Mouse (Mus musculus): ENCODE data around the gene Khnyn. TPM values are rescaled to one million over a fixed set of nuclear protein-coding genes. Genes with fewer than 3 reads are reported as not detected.

The Khnyn gene
- polyA plus RNA-seq, 1 experiment from 2014 or later = 10.9 TPM

DNA sequence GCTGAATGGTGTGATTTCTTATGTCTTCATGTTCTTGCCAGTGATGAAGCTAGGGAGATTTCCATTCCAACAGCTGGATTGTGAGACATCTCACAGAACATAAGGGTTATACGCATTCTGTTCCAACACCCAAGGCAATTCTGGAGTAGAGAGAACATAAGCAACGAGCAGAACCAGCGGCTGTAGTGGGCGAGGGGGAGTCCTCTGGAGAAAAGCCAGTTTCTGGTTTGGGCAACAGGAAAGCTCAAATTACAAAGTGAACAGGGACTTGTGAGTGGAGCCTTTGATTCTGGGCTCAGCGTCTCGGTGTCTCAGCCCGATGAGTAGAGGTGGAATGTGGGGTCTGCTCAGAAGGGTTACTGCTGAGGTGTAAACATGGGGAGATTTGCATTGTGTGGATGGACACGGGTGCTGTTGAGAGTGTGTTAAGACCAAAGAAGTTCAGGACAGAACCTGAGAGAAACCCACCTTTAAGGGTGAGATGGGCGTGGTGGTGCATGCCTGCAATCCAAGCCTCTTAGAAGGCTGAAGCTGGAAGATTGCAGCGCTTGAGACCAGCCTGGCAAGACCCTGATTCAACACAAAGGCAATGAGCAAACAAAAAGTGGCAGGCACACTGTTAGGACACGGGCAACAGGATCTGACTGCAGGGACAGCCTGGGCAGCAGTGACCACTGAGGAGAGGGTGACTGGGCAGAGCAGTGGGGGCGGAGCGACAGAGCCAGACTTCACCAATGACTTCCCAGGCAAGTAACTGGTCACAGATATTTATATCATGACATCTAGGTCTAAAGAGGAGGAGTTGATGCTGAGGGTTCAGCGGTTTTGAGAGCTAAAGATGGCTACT lies 7.1 kb upstream of the Khnyn start:
- H3K4me3 ChIP-seq = no peak overlapping the region
- H3K9me3 ChIP-seq = no peaks in the 10 kb centered on the region
- no peaks in the 10 kb centered on the region for H3K27me3 ChIP-seq
- no peak overlapping the region for H3K9ac ChIP-seq
- H3K36me3 ChIP-seq = no peaks in the 10 kb centered on the region
- H3K4me2 ChIP-seq = no peak overlapping the region
- H3K27ac ChIP-seq (replicated peaks) = no peak overlapping the region
- WGBS = 36% methylated on average over 14 of the region's 14 CpGs
- no peak for ATAC-seq (ENCODE audit: low FRiP score, low read depth)
- H3K4me1 ChIP-seq (replicated peaks) = peaks cover 11% of the 10 kb centered on the region

DNA sequence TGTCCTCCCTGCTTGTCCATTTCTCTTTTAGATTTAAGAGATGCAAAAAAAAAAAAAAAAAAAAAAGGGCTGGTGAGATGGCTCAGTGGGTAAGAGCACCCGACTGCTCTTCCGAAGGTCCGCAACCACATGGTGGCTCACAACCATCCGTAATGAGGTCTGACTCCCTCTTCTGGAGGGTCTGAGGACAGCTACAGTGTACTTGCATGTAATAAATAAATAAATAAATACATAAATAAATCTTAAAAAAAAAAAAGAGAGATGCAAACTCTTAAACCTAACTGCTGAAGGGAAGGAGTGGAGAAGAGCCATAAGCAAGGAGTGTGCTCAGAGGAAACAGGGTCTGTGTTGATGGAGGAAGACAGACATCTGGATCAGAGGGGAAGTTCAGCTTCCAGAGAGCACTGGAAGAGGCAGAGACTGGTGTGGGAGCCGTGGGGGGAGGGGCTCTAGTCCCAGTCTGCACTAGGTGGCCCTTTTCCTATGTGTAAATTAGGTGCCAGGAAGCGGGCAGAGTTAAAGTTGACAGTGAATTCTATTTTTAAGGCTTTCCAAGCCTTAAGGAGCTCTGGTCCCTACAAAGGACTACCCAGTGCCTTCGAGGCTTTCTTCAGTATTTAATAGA lies 6.3 kb upstream of the Khnyn start:
- Histone ChIP-seq H3K4me2 (no peak overlapping the region), H3K27me3 (no peaks in the 10 kb centered on the region), H3K36me3 (no peaks in the 10 kb centered on the region), H3K4me3 (no peak overlapping the region), H3K4me1 (replicated peaks) (peaks cover 7% of the 10 kb centered on the region), H3K9me3 (no peaks in the 10 kb centered on the region), H3K9ac (no peak overlapping the region), H3K27ac (replicated peaks) (no peak overlapping the region)
- 35% methylated on average over 7 of the region's 7 CpGs for WGBS
- ATAC-seq (ENCODE audit: low FRiP score, low read depth) = no peak

DNA sequence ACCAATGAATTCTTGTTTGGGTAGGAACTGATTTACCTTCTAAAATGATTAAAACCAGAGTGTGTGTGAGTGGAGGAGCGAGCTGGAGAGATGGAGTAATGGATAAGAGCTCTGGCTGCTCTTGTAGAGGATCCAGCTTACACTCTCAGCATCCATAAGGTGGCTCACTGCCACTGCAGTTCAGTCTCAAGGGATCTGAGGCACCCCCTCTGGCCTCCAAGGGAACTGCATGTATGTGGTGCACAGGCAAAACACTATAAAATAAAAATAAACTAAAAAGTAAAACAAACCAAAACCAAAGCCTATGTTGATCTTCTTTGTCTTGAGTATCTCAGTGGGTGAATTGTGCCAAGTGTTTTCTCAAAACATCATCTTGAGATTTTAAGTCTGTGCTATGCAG lies 5.1 kb upstream of the Khnyn start:
- Histone ChIP-seq H3K9me3 (no peaks in the 10 kb centered on the region), H3K4me2 (no peak overlapping the region), H3K4me1 (replicated peaks) (peaks cover 8% of the 10 kb centered on the region), H3K27ac (replicated peaks) (no peak overlapping the region), H3K36me3 (no peaks in the 10 kb centered on the region), H3K9ac (no peak overlapping the region), H3K27me3 (no peaks in the 10 kb centered on the region), H3K4me3 (no peak overlapping the region)
- no peak for ATAC-seq (ENCODE audit: low FRiP score, low read depth)
- 32% methylated on average over 1 of the region's 1 CpGs for WGBS

DNA sequence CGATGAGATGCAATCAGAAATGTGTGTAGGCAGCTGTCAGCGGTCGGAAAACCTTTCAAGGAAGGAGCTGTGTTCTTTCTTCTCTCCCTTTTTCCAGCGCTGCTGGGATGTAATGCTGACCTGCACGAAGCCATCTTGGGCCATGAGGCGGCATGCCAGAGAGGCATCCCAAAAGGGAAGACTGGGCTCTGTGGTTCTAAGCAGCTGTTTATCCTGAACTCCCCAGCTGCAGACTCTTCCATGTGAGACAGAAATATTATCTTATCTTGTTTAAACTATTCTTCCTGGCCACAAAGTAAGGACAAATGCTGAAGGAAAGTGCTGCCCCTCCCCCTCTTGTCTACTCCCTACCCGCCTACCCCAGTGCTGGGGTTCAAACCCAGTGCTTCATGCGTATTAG lies 3.8 kb upstream of the Khnyn start:
- H3K27me3 ChIP-seq = no peaks in the 10 kb centered on the region
- no peak overlapping the region for H3K4me3 ChIP-seq
- H3K4me1 ChIP-seq (replicated peaks) = peaks cover 15% of the 10 kb centered on the region
- no peak overlapping the region for H3K9ac ChIP-seq
- no peaks in the 10 kb centered on the region for H3K36me3 ChIP-seq
- 81% methylated on average over 8 of the region's 8 CpGs for WGBS
- H3K27ac ChIP-seq (replicated peaks) = no peak overlapping the region
- no peak for ATAC-seq (ENCODE audit: low FRiP score, low read depth)
- H3K9me3 ChIP-seq = no peaks in the 10 kb centered on the region
- no peak overlapping the region for H3K4me2 ChIP-seq

DNA sequence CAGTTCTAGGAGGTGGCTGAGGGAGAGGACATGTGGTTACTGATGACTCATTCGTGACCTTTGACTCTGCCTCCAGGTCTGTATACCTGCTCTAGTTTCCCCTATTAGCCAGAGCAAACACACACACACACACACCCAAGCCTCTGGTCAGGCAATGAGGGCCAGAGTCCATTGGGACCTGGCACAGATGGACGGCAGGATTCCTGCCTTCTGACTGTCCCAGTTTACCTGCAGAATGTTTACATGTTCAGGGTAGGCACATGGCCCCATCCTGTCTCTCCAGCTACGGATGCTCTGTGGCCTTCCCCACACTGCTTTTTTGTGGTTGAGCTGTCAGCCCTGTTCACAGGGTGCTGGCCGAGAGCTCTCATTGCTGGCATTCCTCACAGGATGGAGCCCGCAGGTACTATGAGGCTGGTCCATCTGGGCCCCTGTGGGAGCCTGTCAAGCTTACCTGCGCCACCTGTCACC lies 2.5 kb upstream of the Khnyn start:
- no peak for ATAC-seq (ENCODE audit: low FRiP score, low read depth)
- H3K36me3 ChIP-seq = peaks cover under 1% of the 10 kb centered on the region
- no peak overlapping the region for H3K9ac ChIP-seq
- H3K4me1 ChIP-seq (replicated peaks) = peaks cover 23% of the 10 kb centered on the region
- no peaks in the 10 kb centered on the region for H3K9me3 ChIP-seq
- WGBS = 69% methylated on average over 6 of the region's 6 CpGs
- no peak overlapping the region for H3K4me2 ChIP-seq
- H3K4me3 ChIP-seq = no peak overlapping the region
- no peak overlapping the region for H3K27ac ChIP-seq (replicated peaks)
- no peaks in the 10 kb centered on the region for H3K27me3 ChIP-seq

DNA sequence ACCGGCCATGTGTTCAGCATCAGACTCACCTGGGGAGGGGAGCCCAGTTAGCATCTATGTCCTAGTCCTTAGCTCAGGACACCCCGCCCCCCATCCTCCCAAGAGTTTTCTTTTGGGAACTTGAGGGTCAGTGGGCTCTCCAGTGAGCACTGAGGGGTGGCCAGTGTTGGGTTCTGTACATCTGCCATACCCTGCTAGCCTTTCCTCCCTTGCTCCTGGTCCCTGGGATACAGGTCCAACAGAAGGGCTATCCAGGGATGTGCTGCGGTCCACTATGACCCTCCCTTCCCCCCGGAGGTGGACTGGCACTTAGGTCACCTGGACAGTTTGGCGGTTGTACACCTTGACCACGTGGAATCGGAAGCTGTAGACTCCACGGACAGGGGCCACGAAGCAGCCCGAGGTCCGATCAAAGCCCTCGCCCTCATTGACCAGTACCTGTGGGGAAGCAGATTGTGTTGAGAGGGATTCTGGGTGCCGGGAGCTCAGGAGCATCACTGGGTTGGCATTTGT lies 1.5 kb upstream of the Khnyn start:
- Histone ChIP-seq H3K4me1 (replicated peaks) (peaks cover 23% of the 10 kb centered on the region), H3K36me3 (peaks cover 10% of the 10 kb centered on the region), H3K4me2 (no peak overlapping the region), H3K27ac (replicated peaks) (no peak overlapping the region), H3K9ac (no peak overlapping the region), H3K4me3 (no peak overlapping the region), H3K9me3 (no peaks in the 10 kb centered on the region), H3K27me3 (no peaks in the 10 kb centered on the region)
- no peak for ATAC-seq (ENCODE audit: low FRiP score, low read depth)
- 94% methylated on average over 13 of the region's 13 CpGs for WGBS

DNA sequence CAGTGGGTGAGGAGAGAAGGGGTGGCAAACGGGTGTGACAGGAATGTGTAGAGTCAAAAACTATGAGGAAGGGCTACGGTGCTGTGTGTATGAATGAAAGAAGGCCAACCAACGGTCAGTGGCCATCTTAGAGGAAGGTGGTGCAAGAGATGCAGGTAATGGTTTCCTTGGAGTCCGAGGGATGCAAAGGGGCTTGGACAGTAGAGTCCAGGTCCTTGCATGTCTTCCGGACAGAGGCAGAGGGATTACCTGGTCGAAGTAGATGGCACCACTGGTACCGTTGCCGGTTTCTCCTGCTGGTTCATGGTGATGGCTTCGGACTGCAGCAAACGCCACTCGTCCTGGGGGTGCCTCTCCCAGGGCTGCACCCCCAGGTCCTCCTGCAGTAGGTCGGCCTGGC lies 1.1 kb upstream of the Khnyn start:
- ATAC-seq (ENCODE audit: low FRiP score, low read depth) = no peak
- Histone ChIP-seq H3K9me3 (no peaks in the 10 kb centered on the region), H3K36me3 (peaks cover 15% of the 10 kb centered on the region), H3K27ac (replicated peaks) (peak overlapping the region; percentile 85; the same call in 1 of the 2 replicates), H3K4me1 (replicated peaks) (peaks cover 23% of the 10 kb centered on the region), H3K27me3 (no peaks in the 10 kb centered on the region), H3K9ac (no peak overlapping the region), H3K4me3 (no peak overlapping the region), H3K4me2 (peak overlapping the region; percentile 5; the same call in 1 of the 2 replicates)
- 94% methylated on average over 12 of the region's 12 CpGs for WGBS

DNA sequence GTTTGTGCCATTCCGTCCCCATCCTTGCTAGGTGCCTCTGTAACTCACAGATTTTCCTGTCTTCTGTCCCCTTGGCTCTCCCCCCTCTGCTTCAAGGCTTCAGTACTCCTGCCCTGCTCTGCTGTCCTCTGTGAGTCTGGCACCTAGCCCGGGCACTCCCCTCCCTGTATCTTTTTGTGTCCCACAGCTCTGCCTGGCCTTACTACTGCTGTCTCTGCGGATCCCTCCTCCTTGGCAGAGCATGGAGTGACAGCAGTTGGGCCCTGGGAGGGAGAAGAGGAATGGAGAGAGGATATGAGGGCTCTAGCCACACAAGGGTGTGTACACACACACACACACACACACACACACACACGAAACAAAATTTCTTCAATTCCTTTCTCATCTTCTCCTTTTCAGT lies 581 bp upstream of the Khnyn start, which contains the start of gene Cbln3:
TSS of gene Cbln3 (minus strand) at position 227 of the 400 bp plus-strand sequence.
- Histone ChIP-seq H3K36me3 (peaks cover 18% of the 10 kb centered on the region), H3K9me3 (no peaks in the 10 kb centered on the region), H3K4me3 (peak within 1 kb of the TSS; percentile 87), H3K4me1 (replicated peaks) (peaks cover 23% of the 10 kb centered on the region), H3K9ac (peak within 1 kb of the TSS; percentile 85), H3K27ac (replicated peaks) (peak within 1 kb of the TSS; percentile 85), H3K4me2 (peak within 1 kb of the TSS; percentile 91), H3K27me3 (no peaks in the 10 kb centered on the region)
- WGBS = 27% methylated on average over 4 of the region's 4 CpGs
- peak; percentile 60 for ATAC-seq (ENCODE audit: low FRiP score, low read depth)

DNA sequence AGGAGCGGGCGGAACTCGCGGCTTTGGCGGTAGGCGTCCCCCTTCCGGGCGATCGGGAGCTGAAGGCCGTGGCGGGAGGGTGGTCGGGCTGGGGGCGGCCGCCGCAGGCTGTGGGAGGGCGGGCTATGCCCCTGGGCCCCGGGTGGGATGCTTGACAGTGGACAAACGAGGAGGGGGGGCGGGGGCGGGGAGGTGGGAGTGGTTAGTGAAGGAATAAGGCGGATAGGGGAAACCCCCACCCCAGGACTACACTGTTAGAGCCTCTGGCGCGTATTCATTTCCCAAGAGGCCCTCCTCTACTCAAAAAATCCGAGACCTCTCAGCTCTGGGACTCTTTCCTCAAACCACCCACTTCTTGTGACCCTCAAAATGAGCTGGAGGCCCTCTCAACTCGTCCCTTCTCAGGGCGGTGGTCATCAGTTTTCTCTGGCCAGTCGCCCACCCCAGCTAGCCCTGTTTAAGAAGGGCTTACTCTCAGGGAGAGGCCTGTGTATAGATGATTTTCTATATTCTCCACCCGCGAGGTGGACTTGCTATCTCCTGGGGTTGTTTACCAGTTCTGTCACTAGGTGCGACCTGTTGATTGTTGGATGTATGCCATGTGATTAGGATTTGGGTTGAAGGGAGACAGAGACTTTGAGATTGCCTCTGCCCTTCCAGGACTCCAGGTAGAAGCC lies 505 bp downstream of the Khnyn start:
- peak; percentile 78 for ATAC-seq (ENCODE audit: low FRiP score, low read depth)
- H3K9ac ChIP-seq = peak overlapping the region; percentile 85
- H3K9me3 ChIP-seq = no peaks in the 10 kb centered on the region
- no peaks in the 10 kb centered on the region for H3K27me3 ChIP-seq
- peak overlapping the region; percentile 91 for H3K4me2 ChIP-seq
- peak overlapping the region; percentile 85 for H3K27ac ChIP-seq (replicated peaks)
- H3K4me1 ChIP-seq (replicated peaks) = peaks cover 23% of the 10 kb centered on the region
- 1% methylated on average over 19 of the region's 30 CpGs for WGBS
- H3K4me3 ChIP-seq = peak overlapping the region; percentile 87
- H3K36me3 ChIP-seq = peaks cover 27% of the 10 kb centered on the region

DNA sequence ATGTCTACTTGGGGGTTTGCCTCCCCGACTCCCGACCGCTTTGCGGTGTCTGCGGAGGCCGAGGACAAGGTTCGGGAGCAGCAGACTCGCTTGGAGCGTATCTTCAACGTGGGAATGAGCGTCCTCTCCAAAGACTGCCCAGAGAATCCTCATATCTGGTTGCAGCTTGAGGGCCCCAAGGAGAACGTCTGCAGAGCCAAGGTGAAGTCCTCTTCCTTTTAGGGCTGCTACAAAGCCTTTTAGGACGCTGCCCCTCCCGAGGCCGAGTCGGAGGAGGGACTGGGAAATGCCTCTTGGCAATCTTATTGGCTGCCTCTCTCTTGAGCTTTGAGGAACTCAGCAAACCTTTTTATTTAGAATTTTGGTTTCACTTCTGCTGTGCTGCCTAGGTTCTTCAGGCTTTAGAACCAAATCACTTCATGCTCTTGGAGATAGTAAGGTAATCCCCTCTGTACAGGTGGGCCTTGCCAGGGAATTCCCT lies 1.1 kb downstream of the Khnyn start:
- peaks cover 33% of the 10 kb centered on the region for H3K36me3 ChIP-seq
- H3K4me1 ChIP-seq (replicated peaks) = peaks cover 23% of the 10 kb centered on the region
- no peaks in the 10 kb centered on the region for H3K27me3 ChIP-seq
- H3K9me3 ChIP-seq = no peaks in the 10 kb centered on the region
- no peak for ATAC-seq (ENCODE audit: low FRiP score, low read depth)
- WGBS = 14% methylated on average over 16 of the region's 16 CpGs
- peak overlapping the region; percentile 85; the same call in 1 of the 2 replicates for H3K27ac ChIP-seq (replicated peaks)
- H3K4me2 ChIP-seq = peak overlapping the region; percentile 91
- peak overlapping the region; percentile 87 for H3K4me3 ChIP-seq
- H3K9ac ChIP-seq = peak overlapping the region; percentile 85

DNA sequence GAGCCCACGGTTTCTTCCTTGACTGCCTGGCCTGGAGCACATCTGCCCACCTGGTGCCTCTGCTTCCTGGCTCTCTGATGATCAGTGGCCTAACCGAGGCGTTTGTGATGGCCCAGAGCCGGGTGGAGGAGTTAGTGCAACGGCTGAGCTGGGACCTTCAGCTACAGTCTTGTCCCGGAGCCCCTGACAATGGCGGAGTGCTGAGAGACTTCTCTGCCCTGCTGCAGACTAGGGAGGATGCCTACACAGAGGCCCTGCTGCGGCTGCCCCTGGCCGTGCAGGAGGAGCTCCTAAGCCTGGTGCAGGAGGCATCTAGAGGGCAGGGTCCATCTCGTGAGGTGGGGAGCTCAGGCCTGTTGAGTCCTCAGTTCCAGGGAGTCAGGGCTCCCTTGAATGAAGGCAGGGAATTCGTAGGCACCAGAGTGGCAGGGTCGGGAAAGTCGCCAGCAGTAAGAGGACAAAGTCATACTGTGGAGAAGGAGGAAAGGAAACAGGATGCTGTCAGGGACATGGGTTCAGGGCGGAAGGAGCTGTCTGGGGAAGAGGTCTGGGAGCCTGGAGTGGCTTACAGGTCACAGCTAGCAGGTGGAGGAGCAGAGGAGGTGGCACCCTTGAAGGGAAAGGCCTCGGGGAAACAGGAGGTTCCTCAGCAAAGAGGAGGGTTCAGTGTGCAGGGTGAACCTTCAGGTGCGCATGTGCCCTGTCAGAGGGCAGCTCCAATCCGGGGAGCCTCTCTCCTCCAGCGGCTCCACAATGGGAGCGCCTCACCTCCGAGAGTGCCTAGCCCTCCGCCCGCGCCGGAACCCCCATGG lies 2.0 kb downstream of the Khnyn start:
- H3K9me3 ChIP-seq = no peaks in the 10 kb centered on the region
- no peaks in the 10 kb centered on the region for H3K27me3 ChIP-seq
- no peak overlapping the region for H3K27ac ChIP-seq (replicated peaks)
- H3K4me1 ChIP-seq (replicated peaks) = peaks cover 23% of the 10 kb centered on the region
- H3K36me3 ChIP-seq = peaks cover 39% of the 10 kb centered on the region
- peak overlapping the region; percentile 91; the same call in 1 of the 2 replicates for H3K4me2 ChIP-seq
- no peak overlapping the region for H3K4me3 ChIP-seq
- ATAC-seq (ENCODE audit: low FRiP score, low read depth) = no peak
- 85% methylated on average over 24 of the region's 24 CpGs for WGBS
- no peak overlapping the region for H3K9ac ChIP-seq
